Mouse (Mus musculus) spleen, postnatal 10 days (tissue): ENCODE data around the gene Hyal1.

Source experiments
- DNase-seq, 2 experiments: peaks; one replicate each; pipeline ENCODE4 v3.0.0; 2021 to 2022; ENCODE audit warnings: low spot score in 2 of 2

Hyal1 gene

GRCm38 (mm10) chr9:107576357-107577107 is at the start of gene Hyal1:
Gene Hyal1 (plus strand): TSS chr9:107576927.
- peak; percentile 69 to 86 for DNase-seq

- DNase-seq, result peak; percentile 78 to 89
These were observed 42.8 kb upstream of the Hyal1 start, which contains the start of gene Tmem115 for GRCm38 (mm10) chr9:107533791-107534407. Gene Tmem115 (plus strand): TSS chr9:107533945.

GRCm38 (mm10) chr9:107534408-107535202 is 42.1 kb upstream of the Hyal1 start:
- DNase-seq, result peak; percentile 58 to 61

GRCm38 (mm10) chr9:107538231-107538630 is 38.5 kb upstream of the Hyal1 start:
- DNase-seq, result no peak

GRCm38 (mm10) chr9:107538711-107539110 is 38.0 kb upstream of the Hyal1 start:
- DNase-seq, result no peak

- DNase-seq, result no peak
These were observed 36.8 kb upstream of the Hyal1 start for GRCm38 (mm10) chr9:107539940-107540339.

GRCm38 (mm10) chr9:107540420-107540819 is 36.3 kb upstream of the Hyal1 start:
- no peak for DNase-seq

- DNase-seq, result no peak
These were observed 35.7 kb upstream of the Hyal1 start for GRCm38 (mm10) chr9:107541005-107541404.

GRCm38 (mm10) chr9:107541474-107542351 is 35.0 kb upstream of the Hyal1 start, which contains the start of the genes Cyb561d2 and Nprl2:
Gene Cyb561d2 (minus strand): TSS chr9:107542193.
Gene Nprl2 (plus strand): TSS chr9:107542226.
- peak; percentile 81 to 89 for DNase-seq

- DNase-seq, result no peak
These were observed 34.4 kb upstream of the Hyal1 start for GRCm38 (mm10) chr9:107542352-107542686.

- no peak for DNase-seq
These were observed 34.0 kb upstream of the Hyal1 start for GRCm38 (mm10) chr9:107542721-107543120.

GRCm38 (mm10) chr9:107543299-107543698 is 33.4 kb upstream of the Hyal1 start:
- DNase-seq, result no peak

GRCm38 (mm10) chr9:107544196-107544700 is 32.5 kb upstream of the Hyal1 start:
- DNase-seq, result no peak

- no peak for DNase-seq
These were observed 32.0 kb upstream of the Hyal1 start for GRCm38 (mm10) chr9:107544729-107545128.

- DNase-seq, result no peak
These were observed 31.5 kb upstream of the Hyal1 start for GRCm38 (mm10) chr9:107545199-107545598.

GRCm38 (mm10) chr9:107545602-107546001 is 31.1 kb upstream of the Hyal1 start:
- peak; percentile 83 to 90 for DNase-seq

- DNase-seq, result peak; percentile 68 to 92
These were observed 29.7 kb upstream of the Hyal1 start, which contains the start of gene Zmynd10 for GRCm38 (mm10) chr9:107547026-107547425. Gene Zmynd10 (plus strand): TSS chr9:107547298.

- no peak for DNase-seq
These were observed 28.8 kb upstream of the Hyal1 start for GRCm38 (mm10) chr9:107547957-107548356.

GRCm38 (mm10) chr9:107548820-107549219 is 27.9 kb upstream of the Hyal1 start:
- DNase-seq, result no peak

GRCm38 (mm10) chr9:107549297-107550074 is 27.2 kb upstream of the Hyal1 start:
- no peak for DNase-seq
